Mouse (Mus musculus): ENCODE measurements around the gene Ppp1r21. TPM values are rescaled to one million over a fixed set of nuclear protein-coding genes. Genes with fewer than 3 reads are reported as not detected.

Ppp1r21 gene
- total and polyA plus RNA-seq, 3 experiments: 21.5 to 30.4 (median 27.7) TPM

DNA sequence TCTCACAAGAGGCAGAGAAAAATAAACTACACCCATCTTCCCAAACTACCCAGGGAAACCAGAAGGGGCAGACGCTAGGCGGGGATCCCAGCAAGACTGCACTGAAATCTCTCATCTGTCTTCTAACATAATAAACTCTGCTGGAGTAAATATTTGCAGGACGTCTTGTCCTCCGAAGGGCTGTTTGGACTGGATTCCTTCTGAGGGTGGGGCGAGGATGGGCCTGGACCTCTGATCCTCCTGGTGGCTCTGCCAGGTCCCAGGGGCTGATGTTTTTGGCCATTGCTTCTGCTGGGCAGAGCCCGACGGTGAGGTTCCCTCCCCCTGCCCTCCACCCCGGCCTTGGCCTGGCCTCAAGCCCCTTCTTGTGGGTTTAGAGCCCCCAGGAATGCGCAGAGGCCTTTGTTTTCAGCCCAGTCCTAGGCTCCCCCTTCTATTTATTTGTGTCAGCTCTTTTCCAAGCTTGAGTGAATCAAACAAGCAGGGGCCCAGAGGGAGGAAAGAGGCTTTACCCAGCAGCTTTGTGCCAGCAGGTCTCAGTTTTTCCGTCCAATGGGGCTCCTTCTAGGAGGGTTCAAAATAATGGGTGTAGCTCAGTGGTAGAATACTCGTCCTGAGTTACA is 100.1 kb downstream of the Ppp1r21 start:
- Histone ChIP-seq H3K4me2 (ENCODE audit: insufficient read depth, low read depth, poor library complexity, severe bottlenecking) (no peak overlapping the region), H3K36me3 (replicated peaks in 1 of 2; ENCODE audit: control insufficient read depth in 1 of 2, insufficient read depth in 1 of 2, low read length in 1 of 2) (peaks cover 0 to 3% of the 10 kb centered on the region in 2 experiments), H3K9me3 (replicated peaks; ENCODE audit: low read length) (no peaks in the 10 kb centered on the region), H3K4me3 (replicated peaks in 1 of 3; ENCODE audit: low read depth in 2 of 3, low read length in 2 of 3, poor library complexity in 1 of 3) (no peak overlapping the region), H3K27ac (ENCODE audit: insufficient read depth, low read depth) (no peak overlapping the region), H3K79me2 (replicated peaks; ENCODE audit: control insufficient read depth, extremely low read depth, insufficient read depth, poor library complexity, severe bottlenecking) (no peaks in the 10 kb centered on the region), H3K4me1 (ENCODE audit: control insufficient read depth in 1 of 2, insufficient read depth in 2 of 2) (peaks cover 0 to 9% of the 10 kb centered on the region in 2 experiments; a peak in 2 of 4 replicates), H3K27me3 (replicated peaks) (no peaks in the 10 kb centered on the region), H3K9ac (ENCODE audit: insufficient read depth, low read depth) (no peak overlapping the region)
- in situ Hi-C loops (cut with MboI; ENCODE audit: low pct_ligation_motif_present, low pct_unique_long_range_greater_than_20kb, low sequenced_read_pairs) (loop anchor here (10.0 to 25.0 kb wide), 2 partner anchors 105 to 368 kb away; no protein-coding TSS in a partner anchor), dilution Hi-C loops (cut with MboI; ENCODE audit: extremely low pct_ligation_motif_present, extremely low pct_unique_long_range_greater_than_20kb, low sequenced_read_pairs) (no loop called here)
- DNase-seq (ENCODE audit: extremely low read depth): no peak
- no peak for TF ChIP-seq MXI1 (IDR thresholded peaks at IDR 0.05; ENCODE audit: low read depth, low read length)
- no peak for TF ChIP-seq TCF12 (IDR thresholded peaks at IDR 0.05; ENCODE audit: low read depth, low read length)
- TF ChIP-seq CTCF (conservative IDR thresholded peaks at IDR 0.05 in 1 of 2, IDR thresholded peaks at IDR 0.05 in 1 of 2; ENCODE audit: low read depth in 2 of 2, low read length in 2 of 2): no peak
- no peak for TF ChIP-seq PAX5 (IDR thresholded peaks at IDR 0.05; ENCODE audit: low read length)
- no peak for TF ChIP-seq RCOR1 (conservative IDR thresholded peaks at IDR 0.05; ENCODE audit: low read depth, low read length)
- no peak for TF ChIP-seq CHD2 (IDR thresholded peaks at IDR 0.05; ENCODE audit: low read length)
- no peak for TF ChIP-seq ZKSCAN1 (IDR thresholded peaks at IDR 0.05; ENCODE audit: borderline replicate concordance, low read depth, low read length)
- TF ChIP-seq USF1 (IDR thresholded peaks at IDR 0.05; ENCODE audit: low read depth, low read length): no peak
- TF ChIP-seq MAFK (IDR thresholded peaks at IDR 0.05; ENCODE audit: insufficient replicate concordance, low read length): no peak
- TF ChIP-seq MAX (IDR thresholded peaks at IDR 0.05; ENCODE audit: low read length): no peak
- TF ChIP-seq ZMIZ1 (IDR thresholded peaks at IDR 0.05; ENCODE audit: low read depth, low read length): no peak
- no peak for TF ChIP-seq SIN3A (IDR thresholded peaks at IDR 0.05; ENCODE audit: low read length)
- no peak for TF ChIP-seq ZC3H11A (IDR thresholded peaks at IDR 0.05; ENCODE audit: low read depth, low read length)
- no peak for TF ChIP-seq RAD21 (IDR thresholded peaks at IDR 0.05; ENCODE audit: low read depth, low read length)
- no peak for TF ChIP-seq IRF4 (IDR thresholded peaks at IDR 0.05; ENCODE audit: low read depth, low read length)
- TF ChIP-seq NELFE (IDR thresholded peaks at IDR 0.05; ENCODE audit: low read depth, low read length): no peak
- TF ChIP-seq SMC3 (IDR thresholded peaks at IDR 0.05; ENCODE audit: low read depth, low read length): no peak

GRCm38 (mm10) chr17:88630554-88630948 is 100.6 kb downstream of the Ppp1r21 start:
- H3K79me2 ChIP-seq (replicated peaks; ENCODE audit: control insufficient read depth, extremely low read depth, insufficient read depth, poor library complexity, severe bottlenecking): no peaks in the 10 kb centered on the region
- no peak overlapping the region for H3K9ac ChIP-seq (ENCODE audit: insufficient read depth, low read depth)
- in situ Hi-C loops (cut with MboI; ENCODE audit: low pct_ligation_motif_present, low pct_unique_long_range_greater_than_20kb, low sequenced_read_pairs) (loop anchor here (10.0 to 25.0 kb wide), 2 partner anchors 106 to 368 kb away; no protein-coding TSS in a partner anchor), dilution Hi-C loops (cut with MboI; ENCODE audit: extremely low pct_ligation_motif_present, extremely low pct_unique_long_range_greater_than_20kb, low sequenced_read_pairs) (no loop called here)
- no peak overlapping the region for H3K4me3 ChIP-seq (replicated peaks in 1 of 3; ENCODE audit: low read depth in 2 of 3, low read length in 2 of 3, poor library complexity in 1 of 3)
- H3K27me3 ChIP-seq (replicated peaks): no peaks in the 10 kb centered on the region
- H3K36me3 ChIP-seq (replicated peaks in 1 of 2; ENCODE audit: control insufficient read depth in 1 of 2, insufficient read depth in 1 of 2, low read length in 1 of 2): peaks cover 0 to 7% of the 10 kb centered on the region in 2 experiments
- TF ChIP-seq CTCF (conservative IDR thresholded peaks at IDR 0.05 in 1 of 2, IDR thresholded peaks at IDR 0.05 in 1 of 2; ENCODE audit: low read depth in 2 of 2, low read length in 2 of 2) (no peak), TCF12 (IDR thresholded peaks at IDR 0.05; ENCODE audit: low read depth, low read length) (no peak), MAX (IDR thresholded peaks at IDR 0.05; ENCODE audit: low read length) (no peak), MAFK (IDR thresholded peaks at IDR 0.05; ENCODE audit: insufficient replicate concordance, low read length) (no peak), HCFC1 (IDR thresholded peaks at IDR 0.05; ENCODE audit: low read depth, low read length) (no peak), USF1 (IDR thresholded peaks at IDR 0.05; ENCODE audit: low read depth, low read length) (no peak)
- no peak overlapping the region for H3K4me2 ChIP-seq (ENCODE audit: insufficient read depth, low read depth, poor library complexity, severe bottlenecking)
- H3K9me3 ChIP-seq (replicated peaks; ENCODE audit: low read length): no peaks in the 10 kb centered on the region
- H3K4me1 ChIP-seq (ENCODE audit: control insufficient read depth in 1 of 2, insufficient read depth in 2 of 2): peaks cover 0 to 9% of the 10 kb centered on the region in 2 experiments; a peak in 2 of 4 replicates
- no peak for DNase-seq (ENCODE audit: extremely low read depth)
- H3K27ac ChIP-seq (ENCODE audit: insufficient read depth, low read depth): no peak overlapping the region

Measured in CH12.LX (cell line).